Mouse (Mus musculus): ENCODE results near the gene Fam83b.

GRCm38 (mm10) chr9:76523075-76523474 lies 43.8 kb downstream of the Fam83b start:
- TF ChIP-seq CTCF (IDR thresholded peaks at IDR 0.05; ENCODE audit: low read depth, low read length), result no peak
- TF ChIP-seq TAL1 (conservative IDR thresholded peaks at IDR 0.05; ENCODE audit: low read depth, low read length), result no peak
- no peak for TF ChIP-seq GATA2 (IDR thresholded peaks at IDR 0.05; ENCODE audit: borderline replicate concordance, low read depth, low read length)

Data from G1E (cell line).